Mouse (Mus musculus) CH12.LX (cell line): ENCODE measurements around the gene 1600012H06Rik. TPM values are rescaled to one million over a fixed set of nuclear protein-coding genes. Genes with fewer than 3 reads are reported as not detected.

ENCODE experiments used
- DNase-seq: peaks from one replicate; pipeline ENCODE4 v3.0.0-alpha.2; 2013; ENCODE audit errors: extremely low read depth
- H3K27ac ChIP-seq: 2 replicates; pipeline ENCODE4 v1.5.1; 2012; ENCODE audit warnings: low read depth, mild to moderate bottlenecking, control low read depth, moderate library complexity; ENCODE audit not compliant: insufficient read depth
- H3K27me3 ChIP-seq: replicated peaks from 2 replicates; pipeline ENCODE3; 2012; ENCODE audit warnings: inconsistent platforms
- H3K36me3 ChIP-seq, 2 experiments: replicated peaks in 1 of 2; 2 replicates each; pipeline versions ENCODE3 to v1.6.1; 2012; ENCODE audit warnings: inconsistent platforms in 1 of 2, low read length in 1 of 2, mild to moderate bottlenecking in 1 of 2, mixed read lengths in 1 of 2, moderate library complexity in 1 of 2; ENCODE audit not compliant: control insufficient read depth in 1 of 2, insufficient read depth in 1 of 2
- H3K4me1 ChIP-seq, 2 experiments: 2 replicates each; pipeline ENCODE4 v1.6.1; 2012; ENCODE audit warnings: inconsistent platforms in 1 of 2, moderate library complexity in 1 of 2; ENCODE audit not compliant: insufficient read depth in 2 of 2, control insufficient read depth in 1 of 2
- H3K4me2 ChIP-seq: 2 replicates; pipeline ENCODE4 v1.6.1; 2012; ENCODE audit warnings: low read depth, mild to moderate bottlenecking, control low read depth; ENCODE audit not compliant: poor library complexity, insufficient read depth, severe bottlenecking
- H3K4me3 ChIP-seq, 3 experiments: fragments of 150-350 bp in 1 of 3; sonication (generic) in 1 of 3; replicated peaks in 1 of 3; 2 replicates each; pipeline versions ENCODE3 to v1.5.1; 2011 to 2012; ENCODE audit warnings: low read depth in 2 of 3, low read length in 2 of 3, mild to moderate bottlenecking in 2 of 3, moderate library complexity in 2 of 3, control low read depth in 1 of 3, improper control_type of control experiment in 1 of 3, inconsistent platforms in 1 of 3, mixed read lengths in 1 of 3; ENCODE audit not compliant: poor library complexity in 1 of 3
- H3K79me2 ChIP-seq: replicated peaks from 2 replicates; pipeline ENCODE4 v1.6.1; 2012; ENCODE audit warnings: mild to moderate bottlenecking, moderate library complexity; ENCODE audit not compliant: control insufficient read depth, poor library complexity, insufficient read depth, severe bottlenecking; ENCODE audit errors: extremely low read depth
- H3K9ac ChIP-seq: 2 replicates; pipeline ENCODE4 v1.6.1; 2012; ENCODE audit warnings: low read depth, mild to moderate bottlenecking, control low read depth, moderate library complexity; ENCODE audit not compliant: insufficient read depth
- H3K9me3 ChIP-seq: replicated peaks from 2 replicates; pipeline ENCODE3; 2012; ENCODE audit warnings: low read length, inconsistent platforms, mixed read lengths
- BHLHE40 ChIP-seq: IDR thresholded peaks from 2 replicates; pipeline ENCODE4 v1.6.1; 2011; ENCODE audit warnings: mild to moderate bottlenecking, low read depth, low read length, improper control_type of control experiment
- CHD1 ChIP-seq: IDR thresholded peaks from 2 replicates; pipeline ENCODE4 v1.6.1; 2012; ENCODE audit warnings: low read depth, low read length, improper control_type of control experiment, inconsistent platforms
- CHD2 ChIP-seq: IDR thresholded peaks from 2 replicates; pipeline ENCODE4 v1.6.1; 2011; ENCODE audit warnings: low read length, improper control_type of control experiment
- CTCF ChIP-seq, 2 experiments: IDR thresholded peaks in 1 of 2; conservative IDR thresholded peaks in 1 of 2; 2 replicates each; pipeline ENCODE4 v1.5.1; 2011 to 2012; ENCODE audit warnings: low read depth in 2 of 2, low read length in 2 of 2, improper control_type of control experiment in 1 of 2, inconsistent platforms in 1 of 2, mild to moderate bottlenecking in 1 of 2, moderate library complexity in 1 of 2
- E2F4 ChIP-seq: IDR thresholded peaks from 2 replicates; pipeline ENCODE4 v1.6.1; 2011; ENCODE audit warnings: low read depth, low read length, improper control_type of control experiment; ENCODE audit not compliant: insufficient replicate concordance
- ELF1 ChIP-seq: IDR thresholded peaks from 2 replicates; pipeline ENCODE4 v1.6.1; 2014; ENCODE audit warnings: low read depth, mild to moderate bottlenecking, inconsistent platforms, low read length, improper control_type of control experiment
- EP300 ChIP-seq: IDR thresholded peaks from 2 replicates; pipeline ENCODE4 v1.6.1; 2011; ENCODE audit warnings: low read length, improper control_type of control experiment
- ETS1 ChIP-seq: conservative IDR thresholded peaks from 2 replicates; pipeline ENCODE4 v1.6.1; 2012; ENCODE audit warnings: low read depth, mild to moderate bottlenecking, inconsistent platforms, low read length, improper control_type of control experiment, moderate library complexity
- GABPA ChIP-seq: IDR thresholded peaks from 2 replicates; pipeline ENCODE4 v1.6.1; 2012; ENCODE audit warnings: low read depth, low read length, improper control_type of control experiment, inconsistent platforms; ENCODE audit not compliant: insufficient replicate concordance
- HCFC1 ChIP-seq: IDR thresholded peaks from 2 replicates; pipeline ENCODE4 v1.6.1; 2012; ENCODE audit warnings: low read depth, mild to moderate bottlenecking, inconsistent platforms, low read length, improper control_type of control experiment
- IRF4 ChIP-seq: IDR thresholded peaks from 2 replicates; pipeline ENCODE4 v1.6.1; 2014; ENCODE audit warnings: low read depth, mild to moderate bottlenecking, inconsistent platforms, low read length, improper control_type of control experiment
- JUN ChIP-seq: IDR thresholded peaks from 2 replicates; pipeline ENCODE4 v1.6.1; 2011; ENCODE audit warnings: low read depth, mild to moderate bottlenecking, low read length, improper control_type of control experiment, moderate library complexity; ENCODE audit not compliant: insufficient read depth
- JUND ChIP-seq: conservative IDR thresholded peaks from 2 replicates; pipeline ENCODE4 v1.6.1; 2011; ENCODE audit warnings: low read depth, low read length, improper control_type of control experiment
- KAT2A ChIP-seq: IDR thresholded peaks from 2 replicates; pipeline ENCODE4 v1.6.1; 2012; ENCODE audit warnings: low read length, improper control_type of control experiment, inconsistent platforms; ENCODE audit not compliant: insufficient replicate concordance
- MAFK ChIP-seq: IDR thresholded peaks from 2 replicates; pipeline ENCODE4 v1.6.1; 2011; ENCODE audit warnings: low read length, improper control_type of control experiment; ENCODE audit not compliant: insufficient replicate concordance
- MAX ChIP-seq: IDR thresholded peaks from 2 replicates; pipeline ENCODE4 v1.6.1; 2011; ENCODE audit warnings: low read length, improper control_type of control experiment
- MAZ ChIP-seq: IDR thresholded peaks from 2 replicates; pipeline ENCODE4 v1.6.1; 2012; ENCODE audit warnings: low read depth, mild to moderate bottlenecking, inconsistent platforms, low read length, improper control_type of control experiment, moderate library complexity
- MEF2A ChIP-seq: IDR thresholded peaks from 2 replicates; pipeline ENCODE4 v1.6.1; 2014; ENCODE audit warnings: low read depth, mild to moderate bottlenecking, inconsistent platforms, low read length, improper control_type of control experiment, borderline replicate concordance
- MXI1 ChIP-seq: IDR thresholded peaks from 2 replicates; pipeline ENCODE4 v1.6.1; 2011; ENCODE audit warnings: mild to moderate bottlenecking, low read depth, low read length, improper control_type of control experiment
- MYC ChIP-seq: IDR thresholded peaks from 2 replicates; pipeline ENCODE4 v1.6.1; 2011; ENCODE audit warnings: low read depth, mild to moderate bottlenecking, improper control_type of control experiment, low read length
- NELFE ChIP-seq: IDR thresholded peaks from 2 replicates; pipeline ENCODE4 v1.6.1; 2011; ENCODE audit warnings: low read depth, low read length, improper control_type of control experiment
- PAX5 ChIP-seq: IDR thresholded peaks from 2 replicates; pipeline ENCODE4 v1.6.1; 2012; ENCODE audit warnings: low read length, inconsistent platforms, mixed read lengths
- POLR2A ChIP-seq: IDR thresholded peaks from 2 replicates; pipeline ENCODE4 v1.6.1; 2011; ENCODE audit warnings: low read depth, mild to moderate bottlenecking, improper control_type of control experiment, low read length
- POLR2AphosphoS2 ChIP-seq: IDR thresholded peaks from 2 replicates; pipeline ENCODE4 v1.6.1; 2011; ENCODE audit warnings: low read depth, low read length, improper control_type of control experiment
- RAD21 ChIP-seq: IDR thresholded peaks from 2 replicates; pipeline ENCODE4 v1.6.1; 2011; ENCODE audit warnings: low read depth, mild to moderate bottlenecking, low read length, improper control_type of control experiment, moderate library complexity
- RCOR1 ChIP-seq: conservative IDR thresholded peaks from 2 replicates; pipeline ENCODE4 v1.6.1; 2012; ENCODE audit warnings: low read depth, mild to moderate bottlenecking, inconsistent platforms, low read length, improper control_type of control experiment
- SIN3A ChIP-seq: IDR thresholded peaks from 2 replicates; pipeline ENCODE4 v1.6.1; 2012; ENCODE audit warnings: low read length, improper control_type of control experiment, inconsistent platforms
- SMC3 ChIP-seq: IDR thresholded peaks from 2 replicates; pipeline ENCODE4 v1.6.1; 2011; ENCODE audit warnings: low read depth, low read length, improper control_type of control experiment
- TBP ChIP-seq: conservative IDR thresholded peaks from 2 replicates; pipeline ENCODE4 v1.6.1; 2011; ENCODE audit warnings: low read depth, low read length, improper control_type of control experiment
- TCF12 ChIP-seq: IDR thresholded peaks from 2 replicates; pipeline ENCODE4 v1.6.1; 2014; ENCODE audit warnings: low read depth, mild to moderate bottlenecking, inconsistent platforms, low read length, improper control_type of control experiment
- UBTF ChIP-seq: IDR thresholded peaks from 2 replicates; pipeline ENCODE4 v1.6.1; 2012; ENCODE audit warnings: low read depth, mild to moderate bottlenecking, inconsistent platforms, low read length, improper control_type of control experiment, moderate library complexity
- USF1 ChIP-seq: IDR thresholded peaks from 2 replicates; pipeline ENCODE4 v1.6.1; 2014; ENCODE audit warnings: low read depth, mild to moderate bottlenecking, inconsistent platforms, low read length, improper control_type of control experiment
- USF2 ChIP-seq: conservative IDR thresholded peaks from 2 replicates; pipeline ENCODE4 v1.6.1; 2011; ENCODE audit warnings: low read depth, low read length, improper control_type of control experiment
- ZC3H11A ChIP-seq: IDR thresholded peaks from 2 replicates; pipeline ENCODE4 v1.6.1; 2012; ENCODE audit warnings: low read depth, mild to moderate bottlenecking, inconsistent platforms, low read length, improper control_type of control experiment
- ZKSCAN1 ChIP-seq: IDR thresholded peaks from 2 replicates; pipeline ENCODE4 v1.6.1; 2012; ENCODE audit warnings: low read depth, inconsistent platforms, low read length, improper control_type of control experiment, borderline replicate concordance
- ZMIZ1 ChIP-seq: IDR thresholded peaks from 2 replicates; pipeline ENCODE4 v1.6.1; 2012; ENCODE audit warnings: low read depth, mild to moderate bottlenecking, inconsistent platforms, low read length, improper control_type of control experiment
- ZNF384 ChIP-seq: IDR thresholded peaks from 2 replicates; pipeline ENCODE4 v1.6.1; 2012; ENCODE audit warnings: low read depth, low read length, improper control_type of control experiment, inconsistent platforms
- dilution Hi-C: fragments of 300-500 bp; cut with MboI; formaldehyde crosslinking; loops from 2 replicates; pipeline ENCODE4 v1.14.3; 2020; ENCODE audit warnings: low sequenced_read_pairs; ENCODE audit not compliant: extremely low pct_unique_long_range_greater_than_20kb, extremely low pct_ligation_motif_present
- in situ Hi-C: fragments of 300-500 bp; cut with MboI; formaldehyde crosslinking; loops from 3 replicates; pipeline ENCODE4 v1.14.3; 2019; ENCODE audit warnings: low sequenced_read_pairs, low pct_ligation_motif_present, low pct_unique_long_range_greater_than_20kb, mixed read lengths
- polyA plus RNA-seq: library from polyadenylated mRNA; unstranded; fragments of >175 nt; gene quantifications from 2 replicates; pipeline ENCODE4 v1.2.1, GENCODE M21; 2012; ENCODE audit warnings: low read depth; ENCODE audit not compliant: insufficient read length
- total RNA-seq, 2 experiments: library from RNA; depleted of rRNA; stranded (reverse); fragments of 300-350 nt in 1 of 2; fragments of >200 nt in 1 of 2; gene quantifications; 2 replicates each; pipeline ENCODE4 v1.2.3; 2012 to 2014

1600012H06Rik gene
- total and polyA plus RNA-seq, 3 experiments, result 5.4 to 12.4 (median 10.6) TPM

GRCm38 (mm10) chr17:14904637-14905265 lies 38.2 kb upstream of the 1600012H06Rik start:
- TF ChIP-seq MAZ, result no peak
- no peak for TF ChIP-seq EP300
- TF ChIP-seq JUN, result no peak
- peak; percentile 98 for TF ChIP-seq RAD21
- TF ChIP-seq KAT2A, result no peak
- no peak for TF ChIP-seq MXI1
- no peak for TF ChIP-seq UBTF
- TF ChIP-seq ELF1, result no peak
- TF ChIP-seq JUND, result 0 out of 2 replicates have a peak, but pooled peaks have one; percentile 28
- TF ChIP-seq TCF12, result no peak
- TF ChIP-seq GABPA, result no peak
- no peak for TF ChIP-seq POLR2A
- no peak for TF ChIP-seq MEF2A
- peak; percentile 40; the same call in 1 of the 2 replicates for TF ChIP-seq ZNF384
- peak; percentile 91 to 95 for TF ChIP-seq CTCF (conservative IDR thresholded peaks at IDR 0.05 in 1 of 2, IDR thresholded peaks at IDR 0.05 in 1 of 2; ENCODE audit: low read depth in 2 of 2, low read length in 2 of 2)
- no peak; the same call in 1 of the 2 replicates for TF ChIP-seq NELFE
- no peak for TF ChIP-seq POLR2AphosphoS2
- no peak for TF ChIP-seq ZKSCAN1
- TF ChIP-seq RCOR1, result no peak
- no peak for TF ChIP-seq HCFC1
- no peak for TF ChIP-seq ETS1
- TF ChIP-seq MYC, result 0 out of 2 replicates have a peak, but pooled peaks have one; percentile 15
- TF ChIP-seq E2F4, result no peak
- no peak for TF ChIP-seq MAX
- no peak for TF ChIP-seq BHLHE40
- no peak for TF ChIP-seq CHD1
- TF ChIP-seq MAFK, result no peak
- TF ChIP-seq USF1, result no peak
- TF ChIP-seq TBP, result no peak
- TF ChIP-seq IRF4, result no peak
- no peak for TF ChIP-seq USF2
- peak; percentile 93 for TF ChIP-seq SMC3
- peak; percentile 77 for TF ChIP-seq ZC3H11A
- TF ChIP-seq SIN3A, result no peak
- TF ChIP-seq ZMIZ1, result no peak
- TF ChIP-seq CHD2, result no peak
- TF ChIP-seq PAX5, result no peak
- no peaks in the 10 kb centered on the region for H3K9me3 ChIP-seq
- peaks cover 0 to 10% of the 10 kb centered on the region in 2 experiments; a peak in 2 of 4 replicates for H3K4me1 ChIP-seq
- in situ Hi-C loops (loop anchor here (5.0 to 25.0 kb wide), 2 partner anchors 357 to 617 kb away; partner anchors contain the start of gene Smoc2), dilution Hi-C loops (no loop called here)
- no peaks in the 10 kb centered on the region for H3K27me3 ChIP-seq
- H3K79me2 ChIP-seq, result no peaks in the 10 kb centered on the region
- H3K27ac ChIP-seq, result no peak overlapping the region
- peaks cover 0 to 17% of the 10 kb centered on the region in 2 experiments for H3K36me3 ChIP-seq
- no peak overlapping the region for H3K4me2 ChIP-seq
- H3K4me3 ChIP-seq, result no peak overlapping the region
- peak; percentile 67 for DNase-seq
- H3K9ac ChIP-seq, result no peak overlapping the region
